Mouse (Mus musculus): ENCODE data around the gene Rps26.

Rps26 gene

DNA sequence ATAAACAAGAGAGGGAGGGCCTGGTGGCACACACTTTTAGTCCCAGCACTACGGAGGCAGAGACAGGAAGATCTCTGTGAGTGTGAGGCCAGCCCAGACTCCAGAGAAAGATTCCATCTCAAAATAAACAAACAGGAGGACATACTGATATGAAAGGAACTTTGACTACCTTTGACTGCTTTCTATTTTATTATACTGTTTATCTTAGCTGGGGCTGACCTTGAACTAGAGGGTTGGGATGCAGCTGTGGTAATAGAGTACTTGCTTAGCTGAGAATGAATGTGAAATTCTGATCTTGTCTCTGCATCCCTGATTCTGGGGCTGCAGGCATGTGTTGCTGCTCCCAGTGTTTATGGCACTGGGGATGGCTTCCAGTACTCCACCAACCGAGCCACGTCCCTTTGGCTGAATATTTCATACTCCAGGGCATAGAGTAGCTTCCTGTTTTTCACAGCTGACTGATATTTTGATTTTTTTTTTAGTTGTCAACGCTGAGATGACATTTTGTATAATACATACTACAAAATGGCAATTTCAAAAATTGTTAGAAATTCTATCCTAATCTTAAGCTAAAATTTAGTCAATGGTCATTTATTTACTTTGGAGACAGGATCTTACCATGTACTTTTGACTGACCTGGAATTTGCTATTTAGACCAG lies 23.9 kb downstream of the Rps26 start:
- DNase-seq (ENCODE audit: low spot score) = no peak

DNA sequence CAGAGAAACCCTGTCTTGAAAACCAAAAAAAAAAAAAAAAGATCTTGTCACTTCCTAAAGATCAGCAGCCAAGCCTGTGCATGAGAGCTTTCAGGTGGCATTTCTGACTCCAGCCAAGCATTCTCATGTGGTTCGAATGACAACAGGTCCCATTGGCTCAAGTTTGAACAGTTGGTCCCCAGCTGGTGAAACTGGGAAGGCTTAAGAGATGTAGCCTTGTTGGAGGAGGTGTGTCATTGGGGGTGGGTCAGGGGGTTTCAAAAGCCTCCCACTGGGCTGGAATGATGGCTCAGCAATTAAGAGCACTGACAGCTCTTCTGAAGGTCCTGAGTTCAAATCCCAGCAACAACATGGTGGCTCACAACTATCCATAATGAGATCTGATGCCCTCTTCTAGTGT lies 25.0 kb downstream of the Rps26 start:
- DNase-seq (ENCODE audit: low spot score) = no peak

DNA sequence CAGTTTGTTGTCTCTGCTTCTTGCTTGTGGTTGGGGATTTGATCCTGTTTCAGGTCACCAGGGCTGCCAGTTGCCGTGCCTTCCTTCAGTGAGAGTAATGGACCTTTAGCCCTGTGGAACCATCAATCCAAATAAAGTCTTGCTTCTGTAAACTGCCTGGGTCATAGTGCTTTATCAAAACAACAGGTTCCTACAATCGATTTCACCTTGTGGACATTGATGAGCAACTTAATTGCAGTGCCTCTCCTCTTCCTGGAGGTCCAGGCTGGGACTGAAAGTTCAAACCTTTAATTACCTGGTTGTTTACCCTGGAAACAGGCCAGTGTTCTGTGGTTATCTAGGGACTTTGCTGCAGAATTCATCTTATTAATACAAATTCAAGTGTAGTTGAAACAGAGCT lies 28.1 kb downstream of the Rps26 start:
- DNase-seq (ENCODE audit: low spot score) = no peak

DNA sequence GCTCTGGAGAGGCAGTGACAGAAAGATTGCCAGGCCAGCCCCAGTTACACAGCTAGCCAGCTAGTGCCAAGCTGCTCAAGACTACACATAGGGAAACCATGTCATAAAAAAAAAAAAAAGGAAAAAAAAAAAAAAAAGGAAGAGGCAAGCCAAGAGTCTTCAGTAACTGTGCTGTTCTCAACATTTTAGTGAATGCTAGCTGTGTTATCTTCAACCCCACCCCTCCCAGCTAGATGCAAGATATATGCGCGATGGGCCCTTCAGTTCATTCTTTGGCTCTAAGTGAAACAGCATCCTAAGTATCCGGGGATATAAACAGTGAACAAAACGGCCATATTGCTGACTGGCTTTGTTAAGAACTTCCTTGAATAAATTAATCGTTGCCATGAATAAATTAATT lies 33.8 kb downstream of the Rps26 start:
- DNase-seq (ENCODE audit: low spot score) = no peak

DNA sequence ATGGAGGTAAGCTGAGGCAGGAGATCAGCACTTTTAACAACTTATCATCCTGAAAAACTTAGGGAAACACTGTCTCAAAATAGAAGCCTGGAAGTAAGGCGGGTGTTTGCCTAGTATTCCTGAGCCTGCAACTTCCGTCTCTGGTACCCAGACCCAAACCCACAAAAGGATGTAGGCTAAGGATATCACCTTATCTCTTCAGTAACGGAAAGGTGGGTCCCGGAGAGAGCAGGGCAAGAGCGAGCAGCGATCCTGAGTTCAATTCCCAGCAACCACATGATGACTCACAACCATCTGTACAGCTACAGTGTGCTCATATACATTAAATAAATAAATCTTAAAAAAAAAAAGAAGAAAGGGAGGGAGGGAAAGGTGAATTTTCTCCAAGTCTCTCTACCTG lies 35.1 kb downstream of the Rps26 start:
- no peak for DNase-seq (ENCODE audit: low spot score)

DNA sequence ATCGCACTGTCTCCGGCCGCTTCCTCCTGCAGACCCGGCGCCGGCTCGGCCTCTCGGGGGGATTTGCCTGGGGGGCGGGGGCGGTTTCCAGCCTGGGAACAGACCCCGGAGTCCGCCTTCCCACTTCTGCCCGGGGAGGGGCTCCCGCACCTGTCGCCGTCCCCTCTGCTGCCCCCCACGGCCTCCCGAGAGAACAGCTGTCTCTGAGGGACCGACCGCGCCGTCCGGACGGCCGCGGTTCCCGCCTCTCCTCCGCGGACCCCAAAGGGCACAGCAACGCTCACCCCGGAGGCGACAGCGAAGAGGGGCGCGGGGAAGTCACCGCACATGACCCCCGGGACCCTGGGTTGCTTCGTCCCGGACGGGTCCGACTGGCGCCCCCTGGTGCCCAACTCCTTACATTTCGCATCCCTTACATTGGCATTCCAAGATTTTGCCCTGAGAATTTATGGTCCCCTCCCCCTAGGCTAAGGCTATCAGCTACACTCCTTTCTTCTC lies 36.3 kb downstream of the Rps26 start:
- no peak for DNase-seq (ENCODE audit: low spot score)

DNA sequence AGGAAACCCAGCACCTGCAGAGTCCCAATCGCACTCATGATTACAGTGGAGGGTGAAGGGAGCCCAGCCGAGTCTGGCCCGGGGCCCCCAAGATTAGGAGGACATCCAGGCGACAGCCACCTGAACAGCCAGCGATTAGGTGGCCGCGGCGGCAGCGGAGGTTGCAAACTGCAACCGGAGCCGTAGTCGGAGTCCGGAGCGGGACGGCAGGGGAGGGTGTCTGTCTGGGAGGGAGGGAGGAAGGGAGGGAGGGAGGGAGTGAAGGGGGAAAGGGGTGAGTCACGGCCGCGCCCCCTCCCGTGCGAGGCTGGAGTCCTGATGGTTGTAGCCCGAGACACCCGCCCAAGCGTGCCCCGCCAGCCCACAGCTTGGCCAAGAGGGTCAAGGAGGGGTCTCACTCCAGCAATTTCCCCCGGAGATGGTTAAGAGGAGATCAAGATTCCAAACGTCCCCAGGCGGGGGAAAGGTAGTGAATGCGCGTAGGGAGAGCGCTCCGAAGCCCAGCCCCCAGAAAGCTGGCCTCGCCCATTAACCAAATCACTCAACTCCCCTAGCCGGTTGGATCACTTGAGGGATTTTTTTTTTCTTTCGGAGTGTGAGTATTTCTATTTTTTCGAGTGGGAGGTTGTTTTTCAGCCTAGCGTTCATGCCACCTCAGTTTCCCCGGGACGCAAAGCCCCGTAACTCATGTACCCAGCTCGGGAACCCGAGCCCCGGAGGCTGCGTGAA lies 36.9 kb downstream of the Rps26 start, which contains the start of gene Erbb3:
Gene Erbb3, minus strand, starts transcription at position 189 of the 729 bp plus-strand sequence.
- no peak for DNase-seq (ENCODE audit: low spot score)

DNA sequence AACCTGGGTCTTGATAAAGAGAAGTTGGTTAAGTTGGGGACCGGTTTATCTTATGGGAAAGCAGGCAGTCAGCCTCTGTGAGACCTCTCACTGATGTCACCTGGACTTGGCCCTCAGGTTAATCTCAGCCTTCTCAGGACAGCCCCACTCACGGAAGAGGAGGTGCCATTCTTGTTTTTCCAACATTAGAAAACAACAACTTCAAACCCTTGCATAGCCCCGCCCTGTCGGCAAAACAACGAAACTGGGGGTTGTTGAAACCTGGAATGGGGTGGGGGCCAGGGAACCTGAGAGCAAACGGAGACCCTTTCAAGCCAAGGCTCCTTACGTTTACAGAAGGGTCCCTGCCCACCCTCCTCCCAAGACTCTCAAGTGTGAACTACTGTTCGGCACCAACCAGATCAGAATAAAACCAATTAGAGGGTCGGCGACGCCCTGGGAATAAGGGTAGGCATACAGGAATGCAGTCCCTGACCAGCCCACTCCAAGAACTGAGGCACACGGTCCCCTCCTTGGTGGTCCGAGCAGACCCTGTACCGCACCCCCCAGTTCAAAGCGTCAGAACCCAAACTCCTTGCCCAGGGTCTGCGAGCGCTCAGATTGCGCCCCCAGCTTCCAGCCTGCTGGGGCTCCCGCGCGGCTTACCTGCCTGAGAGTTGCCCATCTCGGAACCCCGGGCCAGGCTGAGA lies 37.6 kb downstream of the Rps26 start:
- no peak for DNase-seq (ENCODE audit: low spot score)

DNA sequence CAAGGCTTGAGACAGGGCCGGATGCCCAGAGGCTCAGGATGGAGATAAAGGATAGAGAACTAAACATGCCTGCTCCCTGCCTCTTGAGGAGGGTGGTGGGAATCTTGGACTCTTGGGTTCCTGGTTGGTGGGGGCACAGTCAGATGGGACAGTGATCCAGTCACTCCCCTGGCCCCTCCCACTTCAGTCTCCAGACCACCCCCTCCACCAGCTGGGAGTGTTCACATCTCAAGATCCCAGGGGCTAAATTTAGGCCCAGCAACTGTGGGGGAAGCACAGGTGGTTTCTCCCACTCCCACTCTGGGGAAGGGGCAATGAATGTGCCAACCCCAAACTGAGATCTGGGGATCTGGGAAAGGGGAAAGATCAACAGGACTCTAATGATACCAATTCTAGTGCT lies 38.4 kb downstream of the Rps26 start:
- no peak for DNase-seq (ENCODE audit: low spot score)

DNA sequence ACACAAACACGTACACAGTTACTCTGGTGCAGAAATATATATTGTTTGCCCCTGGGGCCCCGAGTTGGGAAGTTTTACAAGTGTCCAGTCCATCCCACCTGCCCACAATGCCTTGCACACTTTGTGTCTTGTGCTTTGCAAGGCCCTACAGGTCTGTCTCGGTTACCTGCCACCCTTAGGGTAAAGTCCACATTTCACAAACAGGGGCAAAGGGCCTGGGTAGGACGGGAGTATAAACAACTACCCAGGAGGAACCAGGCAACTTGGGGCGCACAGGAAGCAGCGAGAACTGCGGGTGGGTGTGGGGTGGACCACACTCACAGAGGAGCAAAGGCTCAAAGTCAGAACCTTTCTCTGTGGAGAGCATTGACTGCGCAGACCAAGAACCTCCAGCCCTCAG lies 38.9 kb downstream of the Rps26 start:
- DNase-seq (ENCODE audit: low spot score) = no peak

DNA sequence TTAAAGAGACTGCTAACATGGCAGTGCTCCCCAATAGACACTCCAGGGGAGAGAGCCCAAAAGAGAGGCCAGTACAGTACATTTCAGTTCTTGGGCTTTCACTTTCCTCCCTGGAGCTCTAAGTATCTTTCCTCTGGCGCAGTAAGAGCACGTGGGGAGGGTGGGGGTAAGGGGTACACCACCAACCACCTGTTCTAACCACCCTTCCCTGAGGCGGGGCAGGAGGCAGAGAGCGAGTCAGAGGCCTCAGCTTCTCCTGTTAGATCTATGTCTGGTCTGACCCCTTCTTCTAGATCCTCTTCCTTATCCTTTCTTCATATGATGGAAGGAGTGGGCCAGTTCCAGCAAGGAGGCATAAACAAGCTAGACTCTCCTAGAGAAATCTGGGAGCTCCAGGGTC lies 39.4 kb downstream of the Rps26 start:
- no peak for DNase-seq (ENCODE audit: low spot score)

DNA sequence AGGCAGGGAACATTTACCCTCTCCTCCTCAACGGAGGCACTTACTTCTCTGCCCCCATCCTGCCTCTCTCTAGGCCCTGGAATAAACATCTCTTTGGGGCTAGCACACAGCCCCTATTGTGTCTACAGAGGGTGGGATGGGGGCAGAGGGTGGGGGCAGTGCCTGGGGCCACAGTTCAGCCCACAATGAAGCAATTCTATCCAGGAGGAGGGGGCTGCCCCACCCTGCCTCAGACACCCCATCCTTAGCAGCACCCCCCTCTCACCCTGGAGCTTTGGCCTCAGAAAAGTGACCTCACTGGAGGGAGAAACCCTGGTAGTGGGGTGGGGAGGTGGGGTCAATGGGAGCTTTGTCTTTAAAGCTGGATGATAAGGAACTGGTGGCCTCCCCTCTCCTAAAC lies 40.0 kb downstream of the Rps26 start:
- DNase-seq (ENCODE audit: low spot score) = no peak

DNA sequence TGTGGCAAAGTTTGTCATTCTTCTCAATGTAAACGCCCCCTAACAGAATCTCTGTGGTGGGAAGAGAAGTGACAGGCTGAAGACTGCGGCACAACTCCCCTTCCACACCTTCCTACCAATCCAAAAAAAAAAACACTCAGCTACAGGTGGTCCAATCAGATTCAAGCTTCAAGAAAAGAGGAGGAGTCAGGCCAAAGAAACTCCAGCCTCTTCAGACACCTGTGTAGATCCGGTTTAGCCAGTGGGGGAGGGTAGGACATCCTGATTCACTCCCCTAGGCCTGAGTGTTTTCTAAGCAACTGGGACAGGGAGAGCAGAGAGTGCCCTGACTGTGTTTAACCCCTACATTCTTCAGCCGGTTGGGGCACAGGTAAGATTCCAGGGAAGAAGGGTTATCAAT lies 42.2 kb downstream of the Rps26 start:
- DNase-seq (ENCODE audit: low spot score) = no peak

DNA sequence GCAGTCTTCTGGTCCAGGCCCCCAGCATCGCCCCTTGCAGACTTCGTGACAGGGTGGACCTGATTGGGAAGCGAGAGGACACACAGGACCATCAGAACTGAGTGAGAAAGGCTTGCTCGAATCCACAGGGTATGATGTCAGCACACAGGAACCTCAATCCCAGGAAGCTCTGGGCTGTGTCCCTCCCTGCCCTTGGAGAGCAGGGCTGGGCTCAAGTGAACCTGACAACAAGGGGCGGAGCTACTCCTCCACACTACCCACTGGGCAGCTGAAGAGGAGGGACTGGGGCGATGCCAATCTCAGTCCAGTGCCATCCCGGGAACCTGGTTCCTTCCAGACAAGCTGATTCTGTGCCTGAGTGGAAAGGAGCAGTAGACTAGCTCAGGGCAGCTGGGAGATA lies 42.9 kb downstream of the Rps26 start:
- no peak for DNase-seq (ENCODE audit: low spot score)

DNA sequence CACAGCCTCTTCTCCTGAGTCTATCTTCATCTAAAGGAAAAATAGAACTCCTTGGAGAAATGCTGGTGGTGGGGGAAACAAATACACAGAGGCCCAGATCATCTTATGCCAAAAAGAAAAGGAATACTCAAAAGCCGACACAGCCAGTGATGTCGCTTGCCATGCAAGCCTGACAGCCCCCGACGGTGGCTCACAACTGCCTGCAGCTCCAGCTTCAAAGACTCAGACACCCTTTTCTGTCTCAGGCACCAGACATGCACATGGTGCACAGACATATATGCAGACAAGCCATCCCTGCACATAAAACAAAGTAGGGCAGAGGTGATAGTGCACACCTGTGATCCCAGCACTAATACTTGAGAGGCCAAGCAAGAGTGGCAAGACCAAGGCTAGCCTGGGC lies 46.8 kb downstream of the Rps26 start:
- no peak for DNase-seq (ENCODE audit: low spot score)

DNA sequence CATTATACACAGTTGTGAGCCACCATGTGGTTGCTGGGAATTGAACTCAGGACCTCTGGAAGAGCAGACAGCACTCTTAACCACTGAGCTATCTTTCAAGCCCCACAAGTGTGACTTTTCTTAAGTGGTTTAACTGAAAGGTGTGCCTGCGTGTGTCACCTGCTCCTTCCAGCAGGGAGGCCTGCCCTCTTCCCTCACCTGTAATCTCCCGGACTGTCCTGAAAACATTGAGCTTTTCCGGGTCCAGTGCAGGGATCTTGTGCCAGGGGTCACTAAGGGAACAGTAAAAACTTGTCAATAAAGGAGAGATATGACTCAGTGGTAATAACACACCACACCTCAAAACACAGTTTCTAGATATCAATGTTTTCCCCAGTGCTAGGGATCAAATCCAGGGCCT lies 47.2 kb downstream of the Rps26 start:
- DNase-seq (ENCODE audit: low spot score) = no peak

DNA sequence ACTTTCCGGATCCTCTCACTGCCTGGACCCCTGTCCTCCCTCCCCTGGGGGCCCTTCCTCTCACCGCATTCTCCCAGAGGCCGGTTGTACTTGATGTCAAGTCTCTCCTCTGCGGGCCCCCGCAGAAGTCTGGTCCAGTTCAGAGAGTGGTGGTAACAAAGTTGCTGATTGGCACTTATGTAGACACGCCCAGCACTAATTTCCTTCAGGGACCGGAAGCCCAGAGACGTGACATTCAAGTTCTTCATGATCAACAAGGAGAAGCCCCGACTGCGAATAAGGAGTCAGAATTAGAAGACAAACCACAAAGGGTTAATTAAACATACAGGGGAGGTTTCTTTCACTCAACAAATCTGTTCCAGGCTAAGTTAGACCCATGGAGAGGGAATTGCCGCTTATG lies 48.2 kb downstream of the Rps26 start:
- DNase-seq (ENCODE audit: low spot score) = no peak

DNA sequence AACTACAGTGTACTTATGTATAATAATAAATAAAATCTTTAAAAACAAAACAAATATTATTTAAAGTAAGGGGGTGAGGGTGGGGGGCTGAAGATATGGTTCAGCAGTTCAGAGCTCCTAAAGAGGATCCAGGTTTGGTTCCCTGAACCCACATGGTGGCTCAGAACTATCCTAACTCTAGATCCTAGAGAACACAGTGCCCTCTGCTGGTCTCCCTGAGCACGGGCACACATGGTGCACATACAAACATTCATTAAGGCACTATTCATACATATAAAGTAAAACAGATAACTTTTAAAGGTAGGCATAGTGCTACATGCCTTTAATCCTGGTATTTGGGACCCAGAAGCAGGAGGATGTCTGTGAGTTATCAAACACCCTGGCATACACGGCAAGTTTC lies 51.5 kb downstream of the Rps26 start:
- DNase-seq (ENCODE audit: low spot score) = no peak
